In genomic region chr9:24190261-24190588, GRCm38 (mm10) we compare ENCODE assay signal across 16 mouse cellular contexts.
A peak's percentile ranks its signal among the peaks of the same experiment; 100 is the strongest.
DNase-seq lines count a peak whose midpoint lies in the region; ATAC-seq and TF ChIP-seq lines count a peak whose summit lies in the region.
"Had no signal": no experiment of that assay in that cellular context is flagged by ENCODE, and none has a peak within 500 bp of the region (broad histone marks: within the 10 kb centered on the region; RNA-seq: fewer than 3 reads in every experiment).

No protein-coding gene starts in this region.

- no peaks in the 10 kb centered on the region for H3K36me3 ChIP-seq in embryonic facial prominence, embryonic 14.5 days (ENCODE audit: control insufficient read depth, insufficient read depth, low read length)
- H3K36me3 ChIP-seq in embryonic facial prominence, embryonic 10.5 days (replicated peaks): no peaks in the 10 kb centered on the region
- H3K36me3 ChIP-seq in hindbrain, embryonic 14.5 days (replicated peaks; ENCODE audit: control insufficient read depth, insufficient read depth): no peaks in the 10 kb centered on the region
- no peaks in the 10 kb centered on the region for H3K36me3 ChIP-seq in hindbrain, postnatal 0 days (ENCODE audit: insufficient read depth, low read length)
- H3K36me3 ChIP-seq in heart, embryonic 16.5 days (ENCODE audit: control insufficient read depth, insufficient read depth): no peaks in the 10 kb centered on the region

- TF ChIP-seq POLR2A in brain, embryonic 14.5 days (IDR thresholded peaks at IDR 0.05; ENCODE audit: borderline replicate concordance, extremely low read depth, insufficient read depth, insufficient read length, poor library complexity, severe bottlenecking): no peak

- no peaks in the 10 kb centered on the region for H3K9me3 ChIP-seq in embryonic facial prominence, embryonic 14.5 days (ENCODE audit: control insufficient read depth, low read length)
- H3K9me3 ChIP-seq in embryonic facial prominence, embryonic 10.5 days: no peaks in the 10 kb centered on the region
- no peaks in the 10 kb centered on the region for H3K9me3 ChIP-seq in hindbrain, embryonic 14.5 days (ENCODE audit: control insufficient read depth, low read length)
- H3K9me3 ChIP-seq in hindbrain, postnatal 0 days (ENCODE audit: low read length): no peaks in the 10 kb centered on the region
- no peaks in the 10 kb centered on the region for H3K9me3 ChIP-seq in heart, embryonic 16.5 days (replicated peaks; ENCODE audit: control insufficient read depth, low read length)

- DNase-seq in embryonic facial prominence, embryonic 14.5 days (ENCODE audit: low spot score): no peak
- no peak for DNase-seq in embryonic facial prominence, embryonic 10.5 days (ENCODE audit: low spot score)
- no peak for DNase-seq in hindbrain, embryonic 14.5 days (ENCODE audit: low spot score)
- no peak for DNase-seq in hindbrain, postnatal 0 days (ENCODE audit: low spot score)
- peak; percentile 45 for DNase-seq in brain, embryonic 14.5 days (ENCODE audit: low read depth)
- DNase-seq in lung, postnatal 14 days: no peak
- DNase-seq in yolk sac, embryonic 10.5 days (ENCODE audit: low spot score): no peak
- DNase-seq: cerebellum, adult 11 months; kidney, adult 11 months; kidney, postnatal 10 days; lung, embryonic 14.5 days; thymus, postnatal 14 days had no signal

- no peaks in the 10 kb centered on the region for H3K4me1 ChIP-seq in embryonic facial prominence, embryonic 14.5 days (ENCODE audit: control insufficient read depth, insufficient read depth, low read length)
- H3K4me1 ChIP-seq in embryonic facial prominence, embryonic 10.5 days: peaks cover 3% of the 10 kb centered on the region; the same call in 1 of the 2 replicates
- no peaks in the 10 kb centered on the region; the same call in 1 of the 2 replicates for H3K4me1 ChIP-seq in hindbrain, embryonic 14.5 days (replicated peaks; ENCODE audit: control insufficient read depth, insufficient read depth, low read length)
- H3K4me1 ChIP-seq in hindbrain, postnatal 0 days (ENCODE audit: insufficient read depth, low read length): no peaks in the 10 kb centered on the region
- H3K4me1 ChIP-seq in heart, embryonic 16.5 days (ENCODE audit: control insufficient read depth, insufficient read depth, low read length): peaks cover 9% of the 10 kb centered on the region

- ATAC-seq in embryonic facial prominence, embryonic 14.5 days (ENCODE audit: low read depth): peak; percentile 37; the same call in 1 of the 2 replicates
- no peak for ATAC-seq in hindbrain, embryonic 14.5 days (ENCODE audit: low FRiP score)
- ATAC-seq in hindbrain, postnatal 0 days: no peak
- ATAC-seq in heart, embryonic 16.5 days (replicated peaks; ENCODE audit: extremely low read depth, insufficient read depth, low FRiP score): peak; percentile 52
- ATAC-seq: activated CD4-positive, CD25-positive, alpha-beta regulatory T cell, adult 4 months had no signal

- H3K4me2 ChIP-seq in embryonic facial prominence, embryonic 14.5 days (ENCODE audit: low read depth, low read length): no peak overlapping the region
- no peak overlapping the region for H3K4me2 ChIP-seq in hindbrain, embryonic 14.5 days (replicated peaks)
- no peak overlapping the region for H3K4me2 ChIP-seq in hindbrain, postnatal 0 days (ENCODE audit: low read depth, low read length)
- H3K4me2 ChIP-seq in heart, embryonic 16.5 days (ENCODE audit: low read depth, low read length): peak overlapping the region; percentile 12; the same call in 1 of the 2 replicates
- H3K4me2 ChIP-seq: liver, embryonic 11.5 days; lung, embryonic 14.5 days had no signal

- WGBS in embryonic facial prominence, embryonic 14.5 days: 58% methylated on average over 1 of the region's 1 CpGs
- 68% methylated on average over 1 of the region's 1 CpGs for WGBS in embryonic facial prominence, embryonic 10.5 days
- WGBS in hindbrain, embryonic 14.5 days: 38% methylated on average over 1 of the region's 1 CpGs
- WGBS in hindbrain, postnatal 0 days: 48% methylated on average over 1 of the region's 1 CpGs
- 19% methylated on average over 1 of the region's 1 CpGs for WGBS in heart, embryonic 16.5 days

- no peak overlapping the region for H3K9ac ChIP-seq in embryonic facial prominence, embryonic 14.5 days (ENCODE audit: low read depth, low read length)
- no peak overlapping the region for H3K9ac ChIP-seq in hindbrain, embryonic 14.5 days
- no peak overlapping the region for H3K9ac ChIP-seq in hindbrain, postnatal 0 days (replicated peaks; ENCODE audit: low read length)
- H3K9ac ChIP-seq in heart, embryonic 16.5 days (ENCODE audit: low read length): no peak overlapping the region
- H3K9ac ChIP-seq: lung, embryonic 14.5 days had no signal

- no peak overlapping the region for H3K27ac ChIP-seq in embryonic facial prominence, embryonic 14.5 days (replicated peaks; ENCODE audit: low read depth, low read length)
- no peak overlapping the region for H3K27ac ChIP-seq in embryonic facial prominence, embryonic 10.5 days (replicated peaks)
- H3K27ac ChIP-seq in hindbrain, embryonic 14.5 days: 0 out of 2 replicates have a peak overlapping the region, but pooled peaks have one; percentile 0
- no peak overlapping the region for H3K27ac ChIP-seq in hindbrain, postnatal 0 days
- H3K27ac ChIP-seq in heart, embryonic 16.5 days (ENCODE audit: low read length): peak overlapping the region; percentile 46
- H3K27ac ChIP-seq: stomach, postnatal 0 days had no signal

- H3K4me3 ChIP-seq in embryonic facial prominence, embryonic 14.5 days (ENCODE audit: low read depth, low read length): no peak overlapping the region
- no peak overlapping the region for H3K4me3 ChIP-seq in embryonic facial prominence, embryonic 10.5 days
- H3K4me3 ChIP-seq in hindbrain, embryonic 14.5 days (replicated peaks; ENCODE audit: low read length): no peak overlapping the region
- H3K4me3 ChIP-seq in hindbrain, postnatal 0 days (ENCODE audit: low read length): no peak overlapping the region
- no peak overlapping the region for H3K4me3 ChIP-seq in heart, embryonic 16.5 days (ENCODE audit: low read length)

- TF ChIP-seq CTCF in hindbrain, postnatal 0 days (IDR thresholded peaks at IDR 0.05; ENCODE audit: low read depth): no peak
- no peak for TF ChIP-seq CTCF in brain, embryonic 14.5 days (IDR thresholded peaks at IDR 0.05; ENCODE audit: borderline replicate concordance, extremely low read depth, insufficient read depth, insufficient read length)

- no peaks in the 10 kb centered on the region for H3K27me3 ChIP-seq in embryonic facial prominence, embryonic 14.5 days (replicated peaks; ENCODE audit: control insufficient read depth, insufficient read depth, low read length)
- H3K27me3 ChIP-seq in embryonic facial prominence, embryonic 10.5 days (replicated peaks; ENCODE audit: low read depth, poor library complexity, severe bottlenecking): no peaks in the 10 kb centered on the region
- H3K27me3 ChIP-seq in hindbrain, embryonic 14.5 days (ENCODE audit: control insufficient read depth, insufficient read depth, low read length): no peaks in the 10 kb centered on the region
- no peaks in the 10 kb centered on the region for H3K27me3 ChIP-seq in hindbrain, postnatal 0 days (ENCODE audit: insufficient read depth, low read length)
- H3K27me3 ChIP-seq in heart, embryonic 16.5 days (ENCODE audit: control insufficient read depth, insufficient read depth, low read length): no peaks in the 10 kb centered on the region

Comparison
In these comparisons a context has a peak if more than half of its experiments do, and no peak if none do; other contexts are left out.
1. H3K27ac ChIP-seq: peak in hindbrain, embryonic 14.5 days (single experiment) and heart, embryonic 16.5 days (single experiment); none in embryonic facial prominence, embryonic 14.5 days (single experiment), embryonic facial prominence, embryonic 10.5 days (single experiment) and hindbrain, postnatal 0 days (single experiment).
2. ATAC-seq: peak in embryonic facial prominence, embryonic 14.5 days (single experiment) and heart, embryonic 16.5 days (single experiment); none in hindbrain, embryonic 14.5 days (single experiment) and hindbrain, postnatal 0 days (single experiment).